Mouse (Mus musculus) limb, embryonic 11.5 days (tissue): ENCODE data around the gene Slmap. TPM values are rescaled to one million over a fixed set of nuclear protein-coding genes. Genes with fewer than 3 reads are reported as not detected.

ENCODE experiments used
- ATAC-seq: fragments of 200-750 bp; cut with Nextera tagmentation; 2 replicates; pipeline ENCODE4 v1.8.0; 2017; ENCODE audit warnings: low read depth; ENCODE audit not compliant: insufficient number of reproducible peaks, low FRiP score, low TSS enrichment
- DNase-seq: peaks from one replicate; pipeline ENCODE4 v3.0.0-alpha.2; 2015; ENCODE audit warnings: low spot score
- H3K27ac ChIP-seq: fragments of 300-500 bp; sonication (generic); replicated peaks from 2 replicates; pipeline ENCODE4 v1.5.1; 2014; ENCODE audit warnings: low read depth, mild to moderate bottlenecking, low read length
- H3K27me3 ChIP-seq: fragments of 300-500 bp; sonication (generic); 2 replicates; pipeline ENCODE4 v1.6.1; 2014; ENCODE audit warnings: mild to moderate bottlenecking, low read length, mixed read lengths; ENCODE audit not compliant: control insufficient read depth, insufficient read depth
- H3K36me3 ChIP-seq: fragments of 300-500 bp; sonication (generic); 2 replicates; pipeline ENCODE4 v1.6.1; 2014; ENCODE audit warnings: mild to moderate bottlenecking, low read length, moderate library complexity, mixed read lengths; ENCODE audit not compliant: control insufficient read depth, insufficient read depth
- H3K4me1 ChIP-seq: fragments of 300-500 bp; sonication (generic); 2 replicates; pipeline ENCODE4 v1.6.1; 2014; ENCODE audit warnings: low read length, mixed read lengths; ENCODE audit not compliant: control insufficient read depth, insufficient read depth
- H3K4me2 ChIP-seq: fragments of 300-500 bp; sonication (generic); 2 replicates; pipeline ENCODE4 v1.6.1; 2014; ENCODE audit warnings: low read depth, mild to moderate bottlenecking, moderate library complexity; ENCODE audit not compliant: severe bottlenecking
- H3K4me3 ChIP-seq: fragments of 300-500 bp; sonication (generic); 2 replicates; pipeline ENCODE4 v1.5.1; 2014; ENCODE audit warnings: low read depth, low read length
- H3K9ac ChIP-seq: fragments of 300-500 bp; sonication (generic); 2 replicates; pipeline ENCODE4 v1.6.1; 2014; ENCODE audit warnings: mild to moderate bottlenecking, low read length
- H3K9me3 ChIP-seq: fragments of 300-500 bp; sonication (generic); 2 replicates; pipeline ENCODE4 v1.6.1; 2016; ENCODE audit warnings: low read length; ENCODE audit not compliant: control insufficient read depth
- WGBS: fragments of 180-500 bp; shearing (Covaris S2); extraction: QIAGEN DNeasy Blood & Tissue Kit; methylation state at CpG from one replicate; pipeline ENCODE4 v1.1.7; 2014; 5-methylcytosine and 5-hydroxymethylcytosine counted together
- polyA plus RNA-seq: library from polyadenylated mRNA; unstranded; fragments of >200 nt; fragmentation: Nextera tagmentation; extraction: Ambion mirVana; gene quantifications from 2 replicates; pipeline ENCODE4 v1.2.1, GENCODE M21; 2014

The Slmap gene
- polyA plus RNA-seq, 1 experiment from 2014 or later, result 21.2 TPM

- Histone ChIP-seq H3K36me3 (no peaks in the 10 kb centered on the region), H3K4me3 (no peak overlapping the region), H3K9ac (no peak overlapping the region), H3K9me3 (no peaks in the 10 kb centered on the region), H3K27me3 (no peaks in the 10 kb centered on the region), H3K4me2 (no peak overlapping the region), H3K27ac (no peak overlapping the region), H3K4me1 (no peaks in the 10 kb centered on the region)
- DNase-seq (no peak), ATAC-seq (no peak)
- whole genome bisulfite sequencing, result 88% methylated on average over 2 of the region's 2 CpGs
These were observed 27.5 kb upstream of the Slmap start for GRCm38 (mm10) chr14:26562247-26562646.

GRCm38 (mm10) chr14:26558536-26558935, 23.8 kb upstream of the Slmap start:
- no peak overlapping the region for H3K27ac ChIP-seq
- WGBS, result 94% methylated on average over 7 of the region's 7 CpGs
- no peak overlapping the region for H3K4me3 ChIP-seq
- no peak overlapping the region for H3K9ac ChIP-seq
- H3K4me1 ChIP-seq, result no peaks in the 10 kb centered on the region
- DNase-seq (no peak), ATAC-seq (no peak)
- H3K36me3 ChIP-seq, result no peaks in the 10 kb centered on the region
- no peak overlapping the region for H3K4me2 ChIP-seq
- no peaks in the 10 kb centered on the region for H3K27me3 ChIP-seq
- H3K9me3 ChIP-seq, result no peaks in the 10 kb centered on the region

- Histone ChIP-seq H3K4me3 (no peak overlapping the region), H3K4me2 (no peak overlapping the region), H3K36me3 (no peaks in the 10 kb centered on the region), H3K27me3 (no peaks in the 10 kb centered on the region), H3K27ac (no peak overlapping the region), H3K9me3 (no peaks in the 10 kb centered on the region), H3K4me1 (no peaks in the 10 kb centered on the region), H3K9ac (no peak overlapping the region)
- DNase-seq (no peak), ATAC-seq (no peak)
- WGBS, result 56% methylated on average over 1 of the region's 1 CpGs
These were observed 22.9 kb upstream of the Slmap start for GRCm38 (mm10) chr14:26557581-26557980.

GRCm38 (mm10) chr14:26552853-26553252, 18.1 kb upstream of the Slmap start:
- no peak overlapping the region for H3K4me2 ChIP-seq

GRCm38 (mm10) chr14:26552441-26552840, 17.7 kb upstream of the Slmap start:
- Histone ChIP-seq H3K27me3 (no peaks in the 10 kb centered on the region), H3K9ac (no peak overlapping the region), H3K4me2 (no peak overlapping the region), H3K27ac (no peak overlapping the region), H3K36me3 (no peaks in the 10 kb centered on the region), H3K9me3 (no peaks in the 10 kb centered on the region), H3K4me3 (no peak overlapping the region), H3K4me1 (no peaks in the 10 kb centered on the region)
- 78% methylated on average over 2 of the region's 2 CpGs for whole genome bisulfite sequencing
- no peak for ATAC-seq
- no peak for DNase-seq

More at GRCm38 (mm10) chr14:26552853-26553252, 18.1 kb upstream of the Slmap start:
- DNase-seq (no peak), ATAC-seq (no peak)
- Histone ChIP-seq H3K9ac (no peak overlapping the region), H3K4me3 (no peak overlapping the region), H3K9me3 (no peaks in the 10 kb centered on the region), H3K36me3 (no peaks in the 10 kb centered on the region), H3K4me1 (no peaks in the 10 kb centered on the region), H3K27me3 (no peaks in the 10 kb centered on the region), H3K27ac (no peak overlapping the region)
- 85% methylated on average over 3 of the region's 3 CpGs for WGBS

- Histone ChIP-seq H3K4me3 (no peak overlapping the region), H3K27me3 (no peaks in the 10 kb centered on the region), H3K36me3 (no peaks in the 10 kb centered on the region), H3K9ac (no peak overlapping the region), H3K4me2 (no peak overlapping the region), H3K9me3 (no peaks in the 10 kb centered on the region), H3K27ac (no peak overlapping the region), H3K4me1 (no peaks in the 10 kb centered on the region)
- DNase-seq, result no peak
- WGBS, result 92% methylated on average over 8 of the region's 8 CpGs
- ATAC-seq, result no peak
These were observed 16.0 kb upstream of the Slmap start for GRCm38 (mm10) chr14:26550712-26551111.

GRCm38 (mm10) chr14:26547516-26548488, 13.1 kb upstream of the Slmap start:
- Histone ChIP-seq H3K4me1 (no peaks in the 10 kb centered on the region), H3K27me3 (no peaks in the 10 kb centered on the region), H3K9me3 (no peaks in the 10 kb centered on the region), H3K36me3 (no peaks in the 10 kb centered on the region), H3K4me3 (no peak overlapping the region), H3K27ac (no peak overlapping the region), H3K9ac (no peak overlapping the region), H3K4me2 (no peak overlapping the region)
- DNase-seq (no peak), ATAC-seq (no peak)
- WGBS, result 79% methylated on average over 10 of the region's 10 CpGs

- no peaks in the 10 kb centered on the region for H3K36me3 ChIP-seq
- H3K9ac ChIP-seq, result no peak overlapping the region
- 89% methylated on average over 1 of the region's 1 CpGs for WGBS
- ATAC-seq, result no peak
- no peak overlapping the region for H3K4me2 ChIP-seq
- no peak overlapping the region for H3K27ac ChIP-seq
- no peaks in the 10 kb centered on the region for H3K27me3 ChIP-seq
- H3K4me1 ChIP-seq, result no peaks in the 10 kb centered on the region
- no peak for DNase-seq
- no peaks in the 10 kb centered on the region for H3K9me3 ChIP-seq
- no peak overlapping the region for H3K4me3 ChIP-seq
These were observed 7.4 kb upstream of the Slmap start for GRCm38 (mm10) chr14:26542136-26542535.
